Mouse (Mus musculus) lung, postnatal 4 days (tissue): ENCODE results near the gene Ptgs1.
"Not testable (repeated sequence)": the region's sequence is repeated elsewhere in the genome, so short reads cannot be mapped to it uniquely, and the experiment has no call there.

ENCODE experiments used
- DNase-seq, 2 experiments: peaks; one replicate each; pipeline ENCODE4 v3.0.0; 2021

The Ptgs1 gene

GRCm38 (mm10) chr2:36230366-36230765 is at the start of gene Ptgs1:
Ptgs1 (plus strand) TSS chr2:36230426.
- peak; percentile 84 to 87 for DNase-seq

- not testable (repeated sequence) for DNase-seq
Observed at GRCm38 (mm10) chr2:36181587-36182368, 48.4 kb upstream of the Ptgs1 start.

GRCm38 (mm10) chr2:36183278-36183677 is 46.9 kb upstream of the Ptgs1 start:
- peak in 1 of 2 experiments; percentile 37 for DNase-seq

GRCm38 (mm10) chr2:36184192-36184591 is 46.0 kb upstream of the Ptgs1 start:
- no peak for DNase-seq

- peak; percentile 31 to 78 for DNase-seq
Observed at GRCm38 (mm10) chr2:36184876-36185275, 45.4 kb upstream of the Ptgs1 start.

- DNase-seq, result not testable (repeated sequence)
Observed at GRCm38 (mm10) chr2:36189200-36189599, 41.0 kb upstream of the Ptgs1 start.

GRCm38 (mm10) chr2:36191098-36191941 is 38.9 kb upstream of the Ptgs1 start:
- DNase-seq, result no peak

GRCm38 (mm10) chr2:36197021-36197420 is 33.2 kb upstream of the Ptgs1 start:
- no peak for DNase-seq

- DNase-seq, result peak; percentile 63 to 84
Observed at GRCm38 (mm10) chr2:36197919-36198881, 32.0 kb upstream of the Ptgs1 start.

- DNase-seq, result no peak
Observed at GRCm38 (mm10) chr2:36198882-36199262, 31.4 kb upstream of the Ptgs1 start.

- DNase-seq, result no peak
Observed at GRCm38 (mm10) chr2:36200813-36201212, 29.4 kb upstream of the Ptgs1 start.

- no peak for DNase-seq
Observed at GRCm38 (mm10) chr2:36201756-36202610, 28.2 kb upstream of the Ptgs1 start.

GRCm38 (mm10) chr2:36202611-36202880 is 27.7 kb upstream of the Ptgs1 start:
- DNase-seq, result no peak

- DNase-seq, result no peak
Observed at GRCm38 (mm10) chr2:36203011-36203825, 27.0 kb upstream of the Ptgs1 start.

- DNase-seq, result no peak
Observed at GRCm38 (mm10) chr2:36204595-36204994, 25.6 kb upstream of the Ptgs1 start.

GRCm38 (mm10) chr2:36207071-36207470 is 23.2 kb upstream of the Ptgs1 start:
- DNase-seq, result no peak

GRCm38 (mm10) chr2:36210796-36211195 is 19.4 kb upstream of the Ptgs1 start:
- DNase-seq, result peak; percentile 65 to 81

- DNase-seq, result no peak
Observed at GRCm38 (mm10) chr2:36211785-36212184, 18.4 kb upstream of the Ptgs1 start.

GRCm38 (mm10) chr2:36213108-36213507 is 17.1 kb upstream of the Ptgs1 start:
- peak; percentile 55 to 66 for DNase-seq

- peak; percentile 88 to 91 for DNase-seq
Observed at GRCm38 (mm10) chr2:36214023-36214422, 16.2 kb upstream of the Ptgs1 start.

GRCm38 (mm10) chr2:36214425-36214824 is 15.8 kb upstream of the Ptgs1 start:
- peak in 1 of 2 experiments; percentile 60 for DNase-seq
